Mouse (Mus musculus): ENCODE results near the gene D8Ertd738e. TPM values are rescaled to one million over a fixed set of nuclear protein-coding genes. Genes with fewer than 3 reads are reported as not detected.

Gene D8Ertd738e
- polyA plus RNA-seq, 1 experiment from 2014 or later = 297 TPM

- ATAC-seq (replicated peaks; ENCODE audit: extremely low read depth, insufficient read depth, low FRiP score) = peak; percentile 28; the same call in 1 of the 2 replicates
- Histone ChIP-seq H3K36me3 (ENCODE audit: control insufficient read depth, insufficient read depth) (peaks cover 39% of the 10 kb centered on the region), H3K9me3 (replicated peaks; ENCODE audit: control insufficient read depth, low read length) (no peaks in the 10 kb centered on the region), H3K9ac (ENCODE audit: low read length) (no peak overlapping the region), H3K27me3 (ENCODE audit: control insufficient read depth, insufficient read depth, low read length) (no peaks in the 10 kb centered on the region), H3K4me3 (ENCODE audit: low read length) (no peak overlapping the region), H3K4me2 (ENCODE audit: low read depth, low read length) (no peak overlapping the region), H3K27ac (ENCODE audit: low read length) (peak overlapping the region; percentile 24; the same call in 1 of the 2 replicates), H3K4me1 (ENCODE audit: control insufficient read depth, insufficient read depth, low read length) (peaks cover 30% of the 10 kb centered on the region)
- 58% methylated on average over 34 of the region's 34 CpGs for WGBS
These were observed 39.2 kb downstream of the D8Ertd738e start for GRCm38 (mm10) chr8:84210167-84210791.

- no peaks in the 10 kb centered on the region for H3K27me3 ChIP-seq (ENCODE audit: control insufficient read depth, insufficient read depth, low read length)
- ATAC-seq (replicated peaks; ENCODE audit: extremely low read depth, insufficient read depth, low FRiP score) = no peak
- peak overlapping the region; percentile 85 for H3K27ac ChIP-seq (ENCODE audit: low read length)
- 64% methylated on average over 17 of the region's 17 CpGs for WGBS
- peak overlapping the region; percentile 43; the same call in 1 of the 2 replicates for H3K9ac ChIP-seq (ENCODE audit: low read length)
- peaks cover 37% of the 10 kb centered on the region for H3K36me3 ChIP-seq (ENCODE audit: control insufficient read depth, insufficient read depth)
- peaks cover 36% of the 10 kb centered on the region for H3K4me1 ChIP-seq (ENCODE audit: control insufficient read depth, insufficient read depth, low read length)
- no peak overlapping the region; the same call in 1 of the 2 replicates for H3K4me2 ChIP-seq (ENCODE audit: low read depth, low read length)
- H3K4me3 ChIP-seq (ENCODE audit: low read length) = no peak overlapping the region
- H3K9me3 ChIP-seq (replicated peaks; ENCODE audit: control insufficient read depth, low read length) = no peaks in the 10 kb centered on the region
These were observed 40.8 kb downstream of the D8Ertd738e start for GRCm38 (mm10) chr8:84208381-84209380.

- Histone ChIP-seq H3K9ac (ENCODE audit: low read length) (peak overlapping the region; percentile 42), H3K27ac (ENCODE audit: low read length) (peak overlapping the region; percentile 85), H3K4me3 (ENCODE audit: low read length) (no peak overlapping the region), H3K9me3 (replicated peaks; ENCODE audit: control insufficient read depth, low read length) (no peaks in the 10 kb centered on the region), H3K27me3 (ENCODE audit: control insufficient read depth, insufficient read depth, low read length) (no peaks in the 10 kb centered on the region), H3K36me3 (ENCODE audit: control insufficient read depth, insufficient read depth) (peaks cover 35% of the 10 kb centered on the region), H3K4me2 (ENCODE audit: low read depth, low read length) (peak overlapping the region; percentile 27), H3K4me1 (ENCODE audit: control insufficient read depth, insufficient read depth, low read length) (peaks cover 41% of the 10 kb centered on the region)
- WGBS = 47% methylated on average over 7 of the region's 7 CpGs
- peak; percentile 8; the same call in 1 of the 2 replicates for ATAC-seq (replicated peaks; ENCODE audit: extremely low read depth, insufficient read depth, low FRiP score)
These were observed 41.7 kb downstream of the D8Ertd738e start for GRCm38 (mm10) chr8:84207811-84208210.

GRCm38 (mm10) chr8:84206666-84207065, 42.9 kb downstream of the D8Ertd738e start:
- Histone ChIP-seq H3K4me1 (ENCODE audit: control insufficient read depth, insufficient read depth, low read length) (peaks cover 52% of the 10 kb centered on the region), H3K27me3 (ENCODE audit: control insufficient read depth, insufficient read depth, low read length) (no peaks in the 10 kb centered on the region), H3K36me3 (ENCODE audit: control insufficient read depth, insufficient read depth) (peaks cover 28% of the 10 kb centered on the region), H3K9ac (ENCODE audit: low read length) (no peak overlapping the region), H3K4me3 (ENCODE audit: low read length) (no peak overlapping the region), H3K4me2 (ENCODE audit: low read depth, low read length) (no peak overlapping the region), H3K27ac (ENCODE audit: low read length) (no peak overlapping the region), H3K9me3 (replicated peaks; ENCODE audit: control insufficient read depth, low read length) (no peaks in the 10 kb centered on the region)
- WGBS = 96% methylated on average over 3 of the region's 3 CpGs
- ATAC-seq (replicated peaks; ENCODE audit: extremely low read depth, insufficient read depth, low FRiP score) = no peak

- H3K9ac ChIP-seq (ENCODE audit: low read length) = no peak overlapping the region
- no peaks in the 10 kb centered on the region for H3K27me3 ChIP-seq (ENCODE audit: control insufficient read depth, insufficient read depth, low read length)
- no peak overlapping the region for H3K4me2 ChIP-seq (ENCODE audit: low read depth, low read length)
- H3K36me3 ChIP-seq (ENCODE audit: control insufficient read depth, insufficient read depth) = peaks cover 23% of the 10 kb centered on the region
- peaks cover 46% of the 10 kb centered on the region for H3K4me1 ChIP-seq (ENCODE audit: control insufficient read depth, insufficient read depth, low read length)
- no peak for ATAC-seq (replicated peaks; ENCODE audit: extremely low read depth, insufficient read depth, low FRiP score)
- no peak overlapping the region for H3K4me3 ChIP-seq (ENCODE audit: low read length)
- no peaks in the 10 kb centered on the region for H3K9me3 ChIP-seq (replicated peaks; ENCODE audit: control insufficient read depth, low read length)
- 90% methylated on average over 5 of the region's 5 CpGs for WGBS
- no peak overlapping the region for H3K27ac ChIP-seq (ENCODE audit: low read length)
These were observed 44.4 kb downstream of the D8Ertd738e start for GRCm38 (mm10) chr8:84205073-84205472.

GRCm38 (mm10) chr8:84203975-84204772, 45.3 kb downstream of the D8Ertd738e start:
- 39% methylated on average over 13 of the region's 13 CpGs for WGBS
- Histone ChIP-seq H3K27me3 (ENCODE audit: control insufficient read depth, insufficient read depth, low read length) (no peaks in the 10 kb centered on the region), H3K9me3 (replicated peaks; ENCODE audit: control insufficient read depth, low read length) (no peaks in the 10 kb centered on the region), H3K4me2 (ENCODE audit: low read depth, low read length) (peak overlapping the region; percentile 96), H3K9ac (ENCODE audit: low read length) (peak overlapping the region; percentile 97), H3K4me1 (ENCODE audit: control insufficient read depth, insufficient read depth, low read length) (peaks cover 49% of the 10 kb centered on the region), H3K4me3 (ENCODE audit: low read length) (peak overlapping the region; percentile 71), H3K27ac (ENCODE audit: low read length) (peak overlapping the region; percentile 99), H3K36me3 (ENCODE audit: control insufficient read depth, insufficient read depth) (peaks cover 18% of the 10 kb centered on the region)
- ATAC-seq (replicated peaks; ENCODE audit: extremely low read depth, insufficient read depth, low FRiP score) = peak; percentile 41

GRCm38 (mm10) chr8:84202938-84203917, 46.3 kb downstream of the D8Ertd738e start:
- H3K4me2 ChIP-seq (ENCODE audit: low read depth, low read length) = peak overlapping the region; percentile 96
- WGBS = 5% methylated on average over 34 of the region's 34 CpGs
- H3K9ac ChIP-seq (ENCODE audit: low read length) = peak overlapping the region; percentile 97
- H3K27ac ChIP-seq (ENCODE audit: low read length) = peak overlapping the region; percentile 99
- H3K9me3 ChIP-seq (replicated peaks; ENCODE audit: control insufficient read depth, low read length) = no peaks in the 10 kb centered on the region
- peak overlapping the region; percentile 71 for H3K4me3 ChIP-seq (ENCODE audit: low read length)
- H3K27me3 ChIP-seq (ENCODE audit: control insufficient read depth, insufficient read depth, low read length) = no peaks in the 10 kb centered on the region
- peak; percentile 51 for ATAC-seq (replicated peaks; ENCODE audit: extremely low read depth, insufficient read depth, low FRiP score)
- H3K36me3 ChIP-seq (ENCODE audit: control insufficient read depth, insufficient read depth) = peaks cover 12% of the 10 kb centered on the region
- H3K4me1 ChIP-seq (ENCODE audit: control insufficient read depth, insufficient read depth, low read length) = peaks cover 55% of the 10 kb centered on the region

GRCm38 (mm10) chr8:84202466-84202865, 47.1 kb downstream of the D8Ertd738e start:
- Histone ChIP-seq H3K36me3 (ENCODE audit: control insufficient read depth, insufficient read depth) (peaks cover 11% of the 10 kb centered on the region), H3K9ac (ENCODE audit: low read length) (peak overlapping the region; percentile 97), H3K27ac (ENCODE audit: low read length) (peak overlapping the region; percentile 99), H3K4me1 (ENCODE audit: control insufficient read depth, insufficient read depth, low read length) (peaks cover 53% of the 10 kb centered on the region), H3K4me2 (ENCODE audit: low read depth, low read length) (peak overlapping the region; percentile 96), H3K27me3 (ENCODE audit: control insufficient read depth, insufficient read depth, low read length) (no peaks in the 10 kb centered on the region), H3K4me3 (ENCODE audit: low read length) (peak overlapping the region; percentile 71), H3K9me3 (replicated peaks; ENCODE audit: control insufficient read depth, low read length) (no peaks in the 10 kb centered on the region)
- ATAC-seq (replicated peaks; ENCODE audit: extremely low read depth, insufficient read depth, low FRiP score) = no peak
- WGBS = 56% methylated on average over 9 of the region's 9 CpGs

All from heart, embryonic 16.5 days (tissue).